Mouse (Mus musculus) induced T-regulatory cell, adult 2 months (primary cell): Measurements from ENCODE around the gene Gnb3.
A peak's percentile ranks its signal among the peaks of the same experiment; 100 is the strongest.

ENCODE experiments used
- DNase-seq: peaks from one replicate; pipeline ENCODE4 v3.0.0-alpha.2; 2012; ENCODE audit warnings: low read depth

Gnb3 gene

DNA sequence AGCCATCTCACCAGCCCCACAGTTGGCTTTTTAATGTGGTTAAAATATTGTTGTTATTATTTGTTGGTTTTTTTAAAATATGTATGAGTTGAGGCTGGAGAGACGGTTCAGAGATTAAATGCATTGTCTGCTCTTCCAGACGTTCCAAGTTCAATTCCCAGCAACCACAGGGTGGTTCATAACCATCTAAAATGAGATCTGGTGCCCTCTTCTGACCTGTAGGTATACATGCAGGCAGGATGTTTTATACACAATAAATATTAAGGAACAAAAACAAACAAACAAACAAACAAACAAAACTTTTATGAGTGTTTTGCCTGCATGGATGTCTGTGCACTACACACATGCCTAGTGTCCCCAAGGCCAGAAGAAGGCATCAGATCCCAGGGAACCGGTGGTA, 37.0 kb downstream of the Gnb3 start:
- no peak for DNase-seq

- DNase-seq, result peak; percentile 56
Observed at GRCm38 (mm10) chr6:124802400-124802799, 37.7 kb downstream of the Gnb3 start.

- DNase-seq, result no peak
Observed at GRCm38 (mm10) chr6:124796200-124796599, 43.9 kb downstream of the Gnb3 start.

GRCm38 (mm10) chr6:124795781-124796180, 44.3 kb downstream of the Gnb3 start:
- DNase-seq, result no peak

- no peak for DNase-seq
Observed at GRCm38 (mm10) chr6:124791911-124792310, 48.2 kb downstream of the Gnb3 start.

DNA sequence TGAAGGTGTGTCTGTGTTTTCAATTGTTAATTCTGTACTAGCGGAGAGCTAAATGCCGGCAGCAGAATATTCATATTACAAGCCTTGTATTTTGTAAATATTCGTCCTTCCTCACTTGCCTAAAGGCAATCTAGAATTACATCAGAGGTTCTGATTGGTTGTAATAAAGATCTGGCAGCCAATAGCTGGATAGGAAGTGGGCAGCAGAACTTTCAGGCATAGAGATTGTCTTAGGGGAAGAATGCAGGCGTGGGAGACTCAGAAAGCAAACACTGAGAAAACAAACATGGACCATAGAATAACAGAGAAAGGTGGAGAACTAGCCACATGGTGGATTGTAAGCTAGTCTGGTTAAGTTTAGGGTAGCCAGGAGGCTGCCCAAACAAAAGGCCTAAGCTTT, 50.0 kb downstream of the Gnb3 start:
- DNase-seq, result no peak

GRCm38 (mm10) chr6:124789519-124789918, 50.6 kb downstream of the Gnb3 start:
- no peak for DNase-seq

GRCm38 (mm10) chr6:124787722-124788121, 52.4 kb downstream of the Gnb3 start:
- no peak for DNase-seq

- DNase-seq, result no peak
Observed at GRCm38 (mm10) chr6:124786756-124787420, 53.2 kb downstream of the Gnb3 start.
